Mouse (Mus musculus) left cerebral cortex, adult 9 months (tissue): ENCODE measurements at regions not wholly inside any gene's neighbourhood (a gene's known extent, or its start where the extent isn't known, plus 50 kb on each side); places are given as distances from the start of the nearest gene placed in this dataset.

Experiments used
- DNase-seq, 2 experiments: peaks; one replicate each; pipeline ENCODE4 v3.0.0; 2022; ENCODE audit warnings: low spot score in 2 of 2

DNA sequence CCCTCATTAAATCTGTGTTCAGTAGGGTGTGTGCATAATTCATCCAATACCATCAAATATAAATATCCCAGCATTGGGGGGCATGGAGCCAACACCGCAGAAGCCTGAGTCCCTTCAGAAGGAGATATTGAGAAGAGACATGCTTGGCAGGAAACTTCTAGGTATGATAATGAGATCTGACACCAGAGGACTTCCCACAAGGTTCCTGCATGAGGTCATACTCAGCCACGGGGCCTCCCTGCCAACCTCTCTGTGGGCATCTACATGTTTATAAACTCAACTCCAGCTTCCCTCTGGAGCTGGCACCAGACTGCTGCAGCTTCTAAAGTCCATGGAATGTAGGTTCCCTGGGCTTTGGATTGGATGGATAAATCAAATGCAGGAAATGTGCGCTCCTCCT lies 587.4 kb upstream of the Kdm8 start:
- no peak for DNase-seq

DNA sequence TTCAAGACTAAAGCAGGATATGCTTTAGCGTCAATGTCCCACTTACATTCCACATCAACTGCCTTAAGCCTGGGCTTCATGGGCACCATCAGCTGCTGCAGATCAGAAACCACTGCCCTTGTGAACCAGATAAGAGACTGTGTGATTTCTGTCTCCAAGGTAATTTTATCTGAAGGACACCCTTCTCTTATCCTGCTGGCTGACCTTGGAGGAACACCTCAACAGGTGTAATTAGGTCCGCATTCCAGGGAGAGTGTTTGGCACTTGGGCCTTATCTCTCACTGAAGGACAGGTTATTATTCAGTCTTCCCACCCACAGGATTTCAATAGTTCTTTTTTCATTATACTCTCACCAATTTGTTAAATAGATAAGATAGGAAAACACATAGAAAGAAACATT lies 583.1 kb upstream of the Kdm8 start:
- no peak for DNase-seq

DNA sequence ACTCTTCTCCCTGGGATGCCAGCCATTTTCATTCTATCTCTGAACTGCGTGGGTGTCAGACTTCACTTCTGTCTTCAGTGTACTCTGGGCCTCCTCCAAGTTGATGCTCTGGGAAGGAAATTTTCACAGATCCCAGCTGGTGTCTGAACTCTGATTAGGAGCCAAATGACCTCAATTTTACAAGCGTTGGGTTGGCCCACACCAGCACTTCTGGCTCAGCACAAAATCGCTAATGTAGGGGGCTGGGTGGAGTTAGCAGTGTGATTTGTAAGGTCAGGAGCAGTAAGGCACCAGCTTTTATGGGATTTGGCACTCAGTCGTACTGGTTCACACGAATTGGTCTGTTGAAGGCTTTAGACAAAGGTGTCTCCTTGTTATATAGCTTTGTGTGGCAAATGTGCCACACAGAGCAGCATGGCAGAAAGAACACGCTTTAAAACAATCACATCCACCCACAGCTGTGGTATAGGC lies 576.3 kb upstream of the Kdm8 start:
- no peak for DNase-seq

DNA sequence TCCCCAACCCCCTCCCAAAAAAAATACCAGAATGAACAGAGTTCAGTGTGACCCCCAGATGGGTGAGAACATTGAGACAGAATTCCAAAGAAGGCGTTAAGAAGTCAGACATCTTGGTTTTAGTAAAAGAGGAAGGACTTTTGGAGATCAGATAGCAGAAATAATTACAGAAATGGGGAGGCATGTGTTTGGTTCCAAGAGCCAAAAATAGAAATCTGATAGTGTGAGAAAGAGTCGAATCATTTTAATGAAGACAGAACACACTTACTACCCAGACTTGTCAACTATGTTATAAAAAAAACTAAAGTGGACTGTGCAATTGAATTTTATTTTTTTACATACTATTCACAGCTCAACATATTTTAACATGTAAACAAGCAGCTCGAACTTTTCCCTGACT lies 575.9 kb upstream of the Kdm8 start:
- DNase-seq = no peak

DNA sequence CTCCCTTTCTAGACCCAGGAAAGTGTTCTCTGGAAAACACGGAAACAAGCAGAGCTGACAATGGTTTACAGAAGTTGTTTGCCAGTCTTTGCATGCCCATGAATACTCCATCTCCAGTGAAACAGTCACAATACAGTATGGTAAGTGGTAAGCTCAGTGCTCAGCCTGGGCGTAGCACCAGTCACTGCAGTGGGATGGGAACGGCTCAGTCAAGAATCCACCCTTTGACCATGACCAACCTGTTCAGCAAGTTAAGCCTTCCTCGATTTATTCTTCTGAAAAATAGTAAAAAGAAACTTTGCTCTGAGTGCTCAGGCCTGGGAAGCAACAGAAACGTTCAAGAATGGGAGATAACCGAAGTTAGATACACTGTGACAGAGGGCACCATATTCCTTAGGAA lies 563.7 kb upstream of the Kdm8 start:
- no peak for DNase-seq

DNA sequence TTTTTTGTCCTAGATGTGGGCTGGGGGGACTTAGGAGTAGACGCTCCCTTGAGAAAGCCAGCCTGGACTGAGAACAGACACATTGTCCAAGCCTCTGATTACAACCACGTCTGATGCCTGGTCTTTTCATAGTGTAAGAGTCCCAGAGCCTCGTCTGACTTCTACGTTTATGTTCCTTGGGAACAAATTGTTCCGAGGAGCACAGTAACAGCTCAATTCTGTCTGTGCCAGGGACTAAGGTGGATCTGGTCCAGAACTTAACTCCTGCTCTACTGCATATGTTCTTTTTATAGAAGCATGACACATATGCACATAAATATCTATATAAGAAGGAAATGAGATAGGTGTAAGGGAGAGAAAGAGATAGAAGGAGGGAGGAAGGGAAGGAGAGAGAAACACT lies 537.2 kb upstream of the Kdm8 start:
- peak; percentile 28 to 58 for DNase-seq

DNA sequence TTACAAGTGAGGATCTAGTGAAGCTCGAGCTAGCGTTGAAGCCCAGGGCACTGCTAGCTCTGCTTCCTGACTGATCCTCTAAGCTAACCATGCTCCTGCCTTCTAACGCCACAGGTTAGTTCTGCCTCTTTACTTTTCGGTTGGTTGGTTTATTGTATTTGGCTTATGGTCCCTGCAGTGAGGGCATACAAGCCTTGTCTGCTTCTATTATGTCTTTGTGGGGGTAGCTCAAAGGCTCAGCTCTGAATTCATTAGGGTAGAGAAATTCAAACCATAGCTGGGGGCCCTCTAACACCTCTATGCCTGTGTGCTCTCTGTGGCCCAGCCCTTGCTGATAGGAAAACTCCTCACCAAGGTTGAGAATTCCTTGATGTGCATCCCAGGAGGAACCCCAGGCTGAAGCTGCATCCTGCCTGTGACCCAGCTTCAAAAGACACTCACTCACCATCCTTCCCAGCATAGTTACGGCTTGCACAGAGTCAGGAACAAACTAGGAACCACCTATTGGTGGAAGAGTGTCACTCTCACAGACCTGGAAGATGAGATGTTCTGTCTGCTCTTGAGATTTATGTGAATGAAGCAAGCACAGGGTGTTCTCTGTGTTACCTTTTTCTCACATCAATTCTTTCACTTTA lies 536.7 kb upstream of the Kdm8 start:
- no peak for DNase-seq

DNA sequence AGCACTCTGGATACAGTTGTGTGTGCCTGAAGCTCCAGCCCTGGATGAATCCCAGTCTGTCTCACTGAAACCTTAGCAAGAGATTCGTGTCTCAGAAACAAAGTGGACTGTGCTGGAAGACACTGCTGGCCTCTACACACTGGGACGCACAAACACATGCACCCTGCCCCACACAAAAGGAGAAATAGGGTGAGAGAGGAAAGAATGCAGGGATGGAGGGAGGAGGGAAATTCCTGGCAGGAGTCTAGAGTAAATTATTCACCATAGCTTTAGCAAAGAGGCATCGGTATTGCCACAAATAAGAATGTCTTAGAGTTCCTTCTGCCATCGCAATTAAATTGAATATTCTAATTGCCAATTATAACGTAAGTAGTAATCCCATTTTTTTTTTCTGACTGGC lies 530.4 kb upstream of the Kdm8 start:
- no peak for DNase-seq

DNA sequence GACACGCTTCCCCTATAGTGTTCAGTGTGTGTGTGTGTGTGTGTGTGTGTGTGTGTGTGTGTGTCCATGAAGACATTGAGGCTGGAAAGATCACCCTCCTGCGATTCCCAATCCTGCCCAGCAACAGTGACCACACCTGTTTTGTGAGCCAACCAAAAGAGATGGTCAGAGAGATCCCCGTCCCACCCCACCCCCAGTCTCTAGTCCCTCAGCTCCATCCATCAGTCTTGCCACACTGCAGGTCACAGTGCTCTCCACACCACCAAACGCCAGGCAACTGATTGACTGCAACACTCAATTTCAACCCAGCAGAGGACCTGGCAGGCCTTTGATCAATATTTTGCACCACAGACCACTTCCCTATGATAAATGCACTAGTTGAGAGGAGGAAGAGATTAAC lies 530.0 kb upstream of the Kdm8 start:
- DNase-seq = no peak

DNA sequence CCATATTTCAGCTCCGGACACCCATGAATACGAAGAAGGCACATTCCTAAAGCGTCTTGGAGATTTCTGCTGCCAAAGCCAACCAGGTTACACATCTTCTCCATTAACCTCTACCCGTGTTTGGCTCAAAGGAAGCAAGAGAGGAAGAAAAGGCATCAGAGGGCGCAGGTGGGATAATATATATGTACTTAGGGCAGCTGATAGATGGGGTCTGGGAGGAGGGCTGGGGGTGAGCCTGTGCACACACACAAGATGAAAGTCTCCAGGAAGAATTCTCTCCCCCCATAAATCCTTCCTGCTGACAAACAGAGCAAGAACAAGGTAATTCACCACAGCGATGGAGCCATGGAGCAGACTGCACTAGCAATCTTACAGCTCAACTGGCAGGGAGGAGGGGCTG lies 529.5 kb upstream of the Kdm8 start:
- DNase-seq = no peak

DNA sequence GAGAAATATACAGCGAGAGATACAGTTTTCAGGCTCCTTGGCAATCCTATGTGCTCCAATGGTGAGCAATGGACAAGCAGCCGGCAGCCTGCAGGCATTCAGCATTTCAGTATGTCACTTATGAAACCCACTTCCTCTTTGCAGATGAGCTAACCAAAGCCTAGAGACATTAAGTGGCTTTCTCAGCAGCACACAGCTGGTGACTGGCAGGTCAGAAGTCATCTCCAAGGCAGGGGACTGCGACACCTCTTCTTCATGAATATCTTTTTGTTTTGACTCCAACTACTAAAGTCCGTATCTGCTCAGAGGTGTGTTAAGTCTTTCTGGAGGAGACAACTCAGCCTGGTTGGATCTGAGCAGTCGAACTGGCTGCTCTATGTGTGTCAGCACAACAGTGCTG lies 528.8 kb upstream of the Kdm8 start:
- no peak for DNase-seq

DNA sequence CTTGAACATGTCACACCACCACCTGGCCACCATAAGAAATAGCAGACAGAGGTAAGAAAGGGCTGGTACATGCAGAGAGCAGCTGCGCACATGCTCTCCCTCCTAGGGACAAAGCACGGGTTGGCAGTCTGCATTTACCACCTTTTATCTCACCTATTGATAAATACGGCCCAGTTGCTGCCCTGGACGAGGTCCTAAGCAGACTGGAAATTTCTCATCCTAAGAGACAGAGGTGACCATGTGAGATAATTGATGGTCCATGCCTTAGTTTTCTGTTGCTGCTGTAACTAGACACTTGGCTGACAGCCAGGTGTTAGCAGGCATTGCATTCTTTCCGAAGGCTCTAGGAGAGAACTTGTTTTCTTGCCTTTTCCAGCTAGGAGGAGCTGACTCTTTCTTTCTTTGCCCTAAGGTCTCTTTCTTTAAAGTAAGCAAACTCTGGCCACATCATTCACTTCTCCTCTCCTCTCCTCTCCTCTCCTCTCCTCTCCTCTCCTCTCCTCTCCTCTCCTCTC lies 526.8 kb upstream of the Kdm8 start:
- DNase-seq = no peak

DNA sequence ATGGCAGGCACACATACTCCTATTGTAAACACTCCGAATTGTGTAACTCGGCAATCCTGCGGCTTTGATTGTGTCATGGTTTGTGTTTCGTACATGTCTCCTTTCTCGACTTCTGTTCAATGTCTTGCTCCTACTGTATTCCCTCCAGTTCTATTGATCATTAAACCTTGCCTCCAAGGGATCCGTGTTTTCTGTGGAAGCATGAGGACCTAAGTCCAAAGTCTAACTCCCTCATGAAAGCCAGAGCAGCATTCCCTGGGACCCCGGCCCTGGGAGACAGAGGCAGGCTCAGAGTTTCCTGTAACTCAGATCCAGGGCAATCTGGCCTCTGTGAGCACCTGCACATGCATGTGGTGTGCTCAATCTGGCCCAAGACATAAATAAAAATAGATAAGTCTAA lies 521.7 kb upstream of the Kdm8 start:
- no peak for DNase-seq

DNA sequence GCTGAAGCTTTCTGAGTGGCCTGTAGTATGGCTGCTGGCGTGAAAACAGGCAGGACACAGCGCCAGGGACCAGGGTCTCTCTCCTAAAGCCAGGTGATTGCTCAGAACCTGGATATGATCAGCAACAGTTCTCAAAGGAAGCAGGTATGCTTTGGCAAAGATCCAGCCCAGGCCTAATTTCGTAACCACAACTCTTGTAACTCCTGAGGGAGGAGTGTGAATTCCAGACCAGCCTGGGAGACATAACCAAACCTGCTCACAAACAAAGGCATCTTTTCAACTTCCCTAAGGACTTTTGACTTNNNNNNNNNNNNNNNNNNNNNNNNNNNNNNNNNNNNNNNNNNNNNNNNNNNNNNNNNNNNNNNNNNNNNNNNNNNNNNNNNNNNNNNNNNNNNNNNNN lies 510.9 kb upstream of the Kdm8 start:
- no peak for DNase-seq

DNA sequence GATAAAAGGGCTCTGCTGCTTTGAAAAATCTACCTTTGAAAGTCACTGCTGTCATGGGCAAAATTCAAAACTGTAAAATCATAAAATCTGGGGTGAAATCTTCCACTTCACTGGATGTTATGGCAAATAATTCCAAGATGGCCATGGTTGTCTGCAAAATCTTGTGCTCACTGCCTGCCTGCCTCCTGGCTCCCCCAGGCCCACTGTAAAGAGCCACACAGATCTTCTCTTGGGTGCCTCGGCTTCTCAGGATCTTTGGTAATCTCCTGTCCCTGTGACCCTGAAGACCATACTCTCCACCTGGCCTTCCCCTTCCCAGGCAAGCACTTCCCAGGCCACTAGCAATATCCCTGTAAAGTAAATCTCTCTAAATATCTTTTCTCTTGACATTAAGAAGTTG lies 505.1 kb upstream of the Kdm8 start:
- no peak for DNase-seq

DNA sequence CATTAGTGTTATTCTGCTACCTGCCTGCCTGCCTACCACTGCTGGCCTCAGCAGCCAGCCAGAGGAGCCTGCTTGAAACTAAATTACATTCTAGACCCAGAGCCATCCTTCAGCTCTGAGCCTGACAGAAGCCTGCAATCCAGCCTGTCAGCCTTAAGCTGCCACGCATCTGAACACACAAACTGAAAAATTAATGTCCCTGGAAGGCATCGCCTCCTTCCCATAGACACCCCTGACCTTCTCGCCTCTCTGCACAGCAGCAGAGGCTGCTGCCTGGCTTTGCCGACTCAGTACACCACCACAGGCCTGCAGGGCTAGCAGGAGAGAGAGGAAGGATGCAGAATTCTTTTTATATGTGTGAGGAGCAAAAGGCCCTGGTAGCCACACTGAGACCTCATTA lies 502.9 kb upstream of the Kdm8 start:
- no peak for DNase-seq

DNA sequence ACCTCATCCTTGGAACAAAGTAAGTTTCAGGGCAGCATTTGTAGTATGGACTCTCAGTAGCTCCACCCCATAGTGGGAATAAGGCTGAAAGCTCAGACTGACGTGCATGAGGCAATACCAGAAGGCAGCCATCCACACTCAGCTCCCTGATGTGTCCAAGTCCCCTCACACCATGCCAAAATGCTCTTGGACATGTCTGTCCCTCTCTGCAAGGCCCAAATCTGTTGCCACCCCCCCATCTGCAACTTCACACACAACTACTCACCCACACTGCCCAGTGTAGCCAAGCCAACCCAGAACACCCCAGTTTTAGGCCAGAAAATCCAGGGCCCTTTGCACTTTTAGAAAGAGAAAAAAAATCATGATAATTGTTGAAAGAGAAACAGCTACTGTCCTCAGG lies 498.1 kb upstream of the Kdm8 start:
- DNase-seq = no peak

DNA sequence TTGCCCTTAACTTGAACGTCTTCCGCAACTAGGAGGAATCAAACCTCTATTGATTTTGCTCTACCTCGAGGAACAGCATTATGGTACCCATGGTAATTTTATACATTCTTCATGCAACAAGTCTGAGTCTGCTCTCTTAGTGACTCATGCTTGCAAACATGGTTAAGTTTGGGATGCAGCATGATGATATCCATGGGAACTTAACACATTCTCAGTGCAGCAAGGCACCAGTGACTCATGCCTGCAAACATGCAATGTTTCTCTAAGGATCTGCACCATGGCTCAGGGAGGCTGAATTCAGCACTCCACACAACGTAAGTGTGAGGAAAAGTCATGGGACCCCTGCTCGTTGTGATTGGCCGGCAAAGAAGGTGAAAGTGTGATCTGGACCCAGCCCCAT lies 487.1 kb upstream of the Kdm8 start:
- peak in 1 of 2 experiments; percentile 3 for DNase-seq

DNA sequence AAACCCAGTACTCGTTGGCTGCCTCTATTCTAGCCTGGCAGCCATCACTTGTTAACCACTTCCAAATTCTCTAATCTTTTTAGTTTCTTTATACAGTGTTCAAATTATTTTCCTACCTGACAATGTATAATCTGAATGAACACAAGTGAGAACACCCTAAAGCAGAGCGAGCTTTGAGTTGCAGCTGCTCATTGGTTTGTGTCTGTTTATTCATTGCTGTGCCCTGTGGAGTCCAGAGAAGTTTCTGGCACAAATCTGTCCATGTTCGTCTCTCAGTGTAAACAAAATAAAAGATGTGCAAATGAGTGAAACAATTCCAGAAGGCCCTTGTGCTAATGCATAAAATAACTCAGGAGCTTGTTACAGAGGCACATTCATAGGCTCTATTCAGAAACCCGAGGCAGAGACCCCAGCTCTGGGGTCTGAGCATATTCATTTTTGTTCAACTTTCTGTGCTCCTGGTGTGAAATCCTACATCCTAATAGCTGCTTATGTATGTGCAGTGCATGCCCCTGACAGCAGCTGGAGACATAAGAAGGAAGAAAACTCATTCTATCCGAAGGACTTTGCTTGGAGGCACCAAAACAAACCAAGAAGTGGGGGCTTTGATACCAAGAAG lies 469.5 kb upstream of the Kdm8 start:
- DNase-seq = no peak

DNA sequence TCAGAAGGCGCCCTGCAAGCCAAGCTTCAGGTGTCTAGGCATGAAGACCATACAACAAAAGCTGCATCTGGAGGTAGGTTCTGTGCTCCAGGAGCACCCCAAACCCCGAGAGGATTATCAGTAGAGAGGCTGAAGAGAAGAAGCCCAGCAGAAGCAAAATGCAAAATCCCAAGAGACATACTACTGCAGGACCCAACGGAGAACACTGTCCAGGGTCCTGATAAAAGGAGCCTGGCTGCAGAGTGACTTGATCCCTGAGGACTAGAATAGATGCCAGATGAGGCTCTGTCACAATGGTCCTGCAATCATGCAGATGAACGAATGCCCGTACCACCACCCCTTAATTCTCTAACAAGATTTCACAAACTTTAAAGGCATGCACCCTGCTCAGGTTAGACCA lies 455.0 kb upstream of the Kdm8 start:
- no peak for DNase-seq

DNA sequence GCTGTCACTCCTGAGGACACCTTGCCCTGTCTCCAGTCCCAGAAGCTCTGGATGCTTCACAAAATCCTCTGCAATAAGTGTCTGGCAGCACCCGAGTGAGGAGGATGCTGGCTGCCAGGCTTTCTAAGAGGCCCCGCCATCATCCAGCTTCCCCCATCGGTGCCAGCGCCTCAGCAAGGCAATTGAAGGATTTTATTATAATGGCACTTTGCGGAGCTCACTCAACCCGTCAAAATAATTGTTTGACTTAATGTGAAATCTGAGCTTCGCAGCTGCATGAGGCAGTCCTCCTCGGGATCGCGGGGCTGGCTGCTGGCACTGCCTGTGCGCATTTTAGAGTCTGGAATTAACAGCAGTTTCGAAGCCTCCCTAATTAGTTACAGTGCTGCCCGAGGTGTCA lies 453.8 kb upstream of the Kdm8 start:
- DNase-seq = peak; percentile 30 to 39

DNA sequence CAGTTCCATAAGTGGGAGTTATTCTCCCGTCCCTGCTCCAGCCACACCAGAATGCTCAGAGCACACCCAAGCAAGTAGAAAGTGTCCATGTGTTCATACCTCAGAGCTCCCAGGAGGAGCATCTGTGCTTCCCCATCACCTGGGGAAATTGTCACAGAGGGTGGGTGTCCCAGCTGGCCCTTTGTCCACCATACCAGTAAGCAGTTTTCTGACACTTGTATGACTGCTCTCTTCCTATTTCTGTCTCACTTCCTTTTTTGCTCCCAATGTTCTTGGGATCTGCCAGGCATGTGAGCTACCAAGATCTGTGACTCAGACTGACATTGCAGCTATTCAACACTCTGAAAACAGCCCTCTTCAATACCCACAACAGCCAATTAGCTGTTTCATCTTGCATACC lies 447.9 kb upstream of the Kdm8 start:
- peak in 1 of 2 experiments; percentile 12 for DNase-seq

DNA sequence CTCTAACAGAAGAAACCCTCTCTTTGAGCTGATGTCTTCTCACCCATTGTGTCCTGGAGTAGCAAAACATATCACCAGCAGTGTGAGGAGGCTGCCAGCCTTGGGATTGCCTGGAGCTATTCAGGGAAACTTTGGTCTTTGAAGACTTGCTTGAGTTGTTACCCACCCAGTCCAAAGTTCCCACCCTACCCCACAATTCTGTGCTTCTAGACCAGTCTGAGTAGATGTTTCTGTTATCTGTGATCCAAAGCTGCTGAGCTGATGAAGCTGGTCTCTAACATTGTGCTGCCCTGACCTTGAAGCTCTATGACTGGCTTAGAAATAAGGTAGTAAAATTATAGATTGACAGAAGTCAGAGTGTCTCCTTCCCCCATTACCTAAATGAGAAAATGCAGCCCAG lies 443.8 kb upstream of the Kdm8 start:
- DNase-seq = no peak

DNA sequence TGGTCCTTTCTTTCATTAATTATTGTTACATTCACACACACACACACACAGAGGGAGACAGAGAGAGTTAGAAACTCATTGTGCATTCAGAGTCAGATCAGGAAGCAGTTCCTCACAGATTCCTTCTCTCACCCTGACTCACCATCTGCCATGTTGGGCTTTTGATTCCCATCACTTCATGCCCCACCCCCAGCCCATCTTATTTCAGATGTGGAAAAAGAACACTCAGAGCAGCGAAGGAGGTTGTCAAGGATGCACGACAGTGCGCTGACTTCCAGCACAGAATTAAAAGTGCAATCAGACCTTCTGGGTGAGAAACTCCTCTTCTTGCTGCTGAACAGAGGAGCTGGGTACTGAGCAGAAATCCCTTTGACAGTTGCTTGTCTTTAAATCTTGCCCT lies 438.8 kb upstream of the Kdm8 start:
- peak; percentile 29 to 33 for DNase-seq
